9 mouse cellular contexts compared by ENCODE assay signal in genomic region chr3:121489462-121490118, GRCm38 (mm10). TPM values are rescaled to one million over a fixed set of nuclear protein-coding genes. Genes with fewer than 3 reads are reported as not detected.
A peak's percentile ranks its signal among the peaks of the same experiment; 100 is the strongest.
DNase-seq lines count a peak whose midpoint lies in the region; ATAC-seq and TF ChIP-seq lines count a peak whose summit lies in the region.
"Had no signal": no experiment of that assay in that cellular context is flagged by ENCODE, and none has a peak within 500 bp of the region (broad histone marks: within the 10 kb centered on the region; RNA-seq: fewer than 3 reads in every experiment).

No protein-coding gene starts in this region.

- H3K27ac ChIP-seq in layer of hippocampus, adult 2 months, result peak overlapping the region; percentile 81
- H3K27ac ChIP-seq in olfactory bulb, adult 2 months (ENCODE audit: insufficient read depth, low read depth, low read length), result peak overlapping the region; percentile 91
- H3K27ac ChIP-seq: liver, embryonic 15.5 days had no signal

- no peak for TF ChIP-seq POLR2A in olfactory bulb, adult 2 months (IDR thresholded peaks at IDR 0.05; ENCODE audit: insufficient read depth, low read depth, low read length)

- ATAC-seq in megakaryocyte, adult 5-6 weeks (ENCODE audit: poor library complexity, severe bottlenecking), result no peak

- peaks cover 14% of the 10 kb centered on the region for H3K4me1 ChIP-seq in olfactory bulb, adult 2 months (ENCODE audit: control insufficient read depth, insufficient read depth, low read length)
- H3K4me1 ChIP-seq: liver, embryonic 15.5 days had no signal

- no peak for TF ChIP-seq CTCF in layer of hippocampus, adult 2 months (conservative IDR thresholded peaks at IDR 0.05)
- TF ChIP-seq CTCF in olfactory bulb, adult 2 months (IDR thresholded peaks at IDR 0.05; ENCODE audit: insufficient read depth, low read depth, low read length), result no peak

- no peak overlapping the region for H3K4me3 ChIP-seq in layer of hippocampus, adult 2 months
- H3K4me3 ChIP-seq in olfactory bulb, adult 2 months (ENCODE audit: insufficient read depth, low read depth, low read length), result no peak overlapping the region
- H3K4me3 ChIP-seq: liver, embryonic 15.5 days had no signal

- peak in 1 of 2 experiments; percentile 37 for DNase-seq in layer of hippocampus, adult 2 months (ENCODE audit: low spot score in 2 of 2)
- no peak for DNase-seq in layer of hippocampus, adult 9-10 months (ENCODE audit: low spot score)
- DNase-seq in frontal cortex, adult 2 months (ENCODE audit: extremely low spot score in 1 of 2, low spot score in 1 of 2), result peak; percentile 18 to 60
- peak; percentile 27 to 55 for DNase-seq in left cerebral cortex, adult 8-10 months (ENCODE audit: low spot score in 2 of 2)
- no peak for DNase-seq in urinary bladder, adult 18-20 months (ENCODE audit: low spot score in 2 of 2)
- DNase-seq in adrenal gland, postnatal 10 days, result no peak

- 22% methylated on average over 12 of the region's 12 CpGs for WGBS in olfactory bulb, adult 2 months

RNA-seq across cellular contexts. Expression of gene Slc44a3, which starts 42.6 kb away (rescaled TPM):
- not detected for total RNA-seq in layer of hippocampus, adult 2 months (2021)
- 0.21 and 0.46 TPM in 2 replicates for polyA plus RNA-seq in frontal cortex, adult 2 months (2012; rRNA removed)
- under 1 TPM in 2 of 4 experiments, not detected in 2; 0.19 to 0.41 TPM for total RNA-seq in left cerebral cortex, adult 8-10 months (2022)
- polyA plus RNA-seq in olfactory bulb, adult 2 months (2012; ENCODE audit: insufficient read depth, insufficient read length, low replicate concordance, missing spikeins), result not detected in 2 replicates
- total RNA-seq in adrenal gland, postnatal 10 days (2021), result 10 to 100 TPM; 19.8 to 22.8 TPM
- total RNA-seq in megakaryocyte, adult 5-6 weeks (2015), result not detected in 2 replicates
- total RNA-seq in megakaryocyte, adult 5-6 weeks (2017), result not detected in 2 replicates

Comparison
In these comparisons a context has a peak if more than half of its experiments do, and no peak if none do; other contexts are left out.
1. DNase-seq: peak in frontal cortex, adult 2 months (2 of 2) and left cerebral cortex, adult 8-10 months (2 of 2); none in layer of hippocampus, adult 9-10 months (single experiment), urinary bladder, adult 18-20 months (0 of 2) and adrenal gland, postnatal 10 days (single experiment).
2. RNA of gene Slc44a3, which starts 42.6 kb away (total RNA-seq): 19.8 to 22.8 TPM in adrenal gland, postnatal 10 days; 0.19 to 0.41 TPM in left cerebral cortex, adult 8-10 months, not detected in layer of hippocampus, adult 2 months and not detected in megakaryocyte, adult 5-6 weeks; every median in the first group is over 10 times any median in the second.